Mouse (Mus musculus): Measurements from ENCODE around the gene Clec12b. TPM values are rescaled to one million over a fixed set of nuclear protein-coding genes. Genes with fewer than 3 reads are reported as not detected.
"Not testable (repeated sequence)": the region's sequence is repeated elsewhere in the genome, so short reads cannot be mapped to it uniquely, and the experiment has no call there.

The Clec12b gene
- total and polyA plus RNA-seq, 2 experiments from 2014 or later: 0.23 TPM; not detected in 1

- no peak for ATAC-seq (ENCODE audit: low FRiP score)
- no peak for DNase-seq (ENCODE audit: low spot score)
- Histone ChIP-seq H3K27ac (ENCODE audit: low read depth, low read length) (no peak overlapping the region), H3K27me3 (ENCODE audit: insufficient read depth, low read length) (no peaks in the 10 kb centered on the region), H3K36me3 (ENCODE audit: insufficient read depth, low read length) (no peaks in the 10 kb centered on the region), H3K9ac (replicated peaks; ENCODE audit: low read length, poor library complexity, severe bottlenecking) (no peak overlapping the region), H3K4me2 (ENCODE audit: low read depth, low read length, poor library complexity, severe bottlenecking) (no peak overlapping the region), H3K4me3 (ENCODE audit: low read depth, low read length) (no peak overlapping the region), H3K4me1 (ENCODE audit: insufficient read depth, low read length) (no peaks in the 10 kb centered on the region), H3K9me3 (ENCODE audit: low read length) (no peaks in the 10 kb centered on the region)
- WGBS: 58% methylated on average over 4 of the region's 4 CpGs
- TF ChIP-seq CTCF (IDR thresholded peaks at IDR 0.05): no peak
Observed at GRCm38 (mm10) chr6:129349524-129350352, 35.9 kb downstream of the Clec12b start.

GRCm38 (mm10) chr6:129344408-129344807 lies 41.3 kb downstream of the Clec12b start:
- TF ChIP-seq CTCF (IDR thresholded peaks at IDR 0.05): no peak
- no peak overlapping the region for H3K27ac ChIP-seq (ENCODE audit: low read depth, low read length)
- WGBS: 70% methylated on average over 3 of the region's 3 CpGs
- no peaks in the 10 kb centered on the region for H3K36me3 ChIP-seq (ENCODE audit: insufficient read depth, low read length)
- no peak overlapping the region for H3K4me2 ChIP-seq (ENCODE audit: low read depth, low read length, poor library complexity, severe bottlenecking)
- no peak for ATAC-seq (ENCODE audit: low FRiP score)
- H3K9me3 ChIP-seq (ENCODE audit: low read length): no peaks in the 10 kb centered on the region
- H3K4me3 ChIP-seq (ENCODE audit: low read depth, low read length): no peak overlapping the region
- no peaks in the 10 kb centered on the region for H3K4me1 ChIP-seq (ENCODE audit: insufficient read depth, low read length)
- no peak for DNase-seq (ENCODE audit: low spot score)
- H3K9ac ChIP-seq (replicated peaks; ENCODE audit: low read length, poor library complexity, severe bottlenecking): no peak overlapping the region
- H3K27me3 ChIP-seq (ENCODE audit: insufficient read depth, low read length): no peaks in the 10 kb centered on the region

DNA sequence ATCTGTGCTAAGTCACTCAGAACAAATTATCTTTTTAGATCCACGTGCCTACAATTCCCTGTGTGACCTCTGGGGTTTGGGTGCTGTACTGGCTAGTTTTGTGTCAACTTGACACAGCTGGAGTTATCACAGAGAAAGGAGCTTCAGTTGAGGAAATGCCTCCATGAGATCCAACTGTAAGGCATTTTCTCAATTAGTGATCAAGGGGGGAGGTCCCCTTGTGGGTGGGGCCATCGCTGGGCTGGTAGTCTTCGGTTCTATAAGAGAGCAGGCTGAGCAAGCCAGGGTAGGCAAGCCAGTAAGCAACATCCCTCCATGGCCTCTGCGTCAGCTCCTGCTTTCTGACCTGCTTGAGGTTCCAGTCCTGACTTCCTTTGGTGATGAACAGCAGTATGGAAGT lies 43.3 kb downstream of the Clec12b start, which contains the start of gene Clec12a:
Gene Clec12a, plus strand, starts transcription at position 301 of the 400 bp plus-strand sequence.
- DNase-seq (ENCODE audit: low spot score); H3K9me3 ChIP-seq (ENCODE audit: low read length); ATAC-seq (ENCODE audit: low FRiP score); H3K27me3 ChIP-seq (ENCODE audit: insufficient read depth, low read length); H3K9ac ChIP-seq (replicated peaks; ENCODE audit: low read length, poor library complexity, severe bottlenecking); H3K4me2 ChIP-seq (ENCODE audit: low read depth, low read length, poor library complexity, severe bottlenecking); H3K4me1 ChIP-seq (ENCODE audit: insufficient read depth, low read length); H3K27ac ChIP-seq (ENCODE audit: low read depth, low read length); H3K36me3 ChIP-seq (ENCODE audit: insufficient read depth, low read length); H3K4me3 ChIP-seq (ENCODE audit: low read depth, low read length): not testable (repeated sequence)
- WGBS: 83% methylated on average over 4 of the region's 4 CpGs

DNA sequence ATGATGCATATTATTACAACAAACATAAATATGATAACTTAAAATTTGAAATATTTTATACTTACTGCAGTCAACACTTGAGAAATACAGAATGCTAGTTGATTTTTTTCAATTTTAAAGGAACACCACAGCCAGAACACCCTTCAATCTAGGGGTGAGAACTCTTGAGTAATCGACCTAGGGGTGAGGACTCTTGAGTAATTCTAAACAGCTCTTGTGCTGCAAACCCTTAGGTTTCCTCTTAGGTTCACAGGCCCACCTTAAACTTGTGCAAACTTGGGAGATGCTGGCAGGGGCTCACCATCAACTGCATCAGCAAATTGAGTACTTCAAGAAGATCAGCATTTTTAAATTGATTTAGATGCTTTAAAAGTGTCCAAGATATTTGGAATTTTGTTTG lies 47.9 kb downstream of the Clec12b start:
- DNase-seq (ENCODE audit: low spot score) (no peak), ATAC-seq (ENCODE audit: low FRiP score) (no peak)
- 85% methylated on average over 1 of the region's 1 CpGs for WGBS
- H3K4me3 ChIP-seq (ENCODE audit: low read depth, low read length): no peak overlapping the region
- H3K27me3 ChIP-seq (ENCODE audit: insufficient read depth, low read length): no peaks in the 10 kb centered on the region
- H3K36me3 ChIP-seq (ENCODE audit: insufficient read depth, low read length): no peaks in the 10 kb centered on the region
- no peak overlapping the region for H3K27ac ChIP-seq (ENCODE audit: low read depth, low read length)
- no peaks in the 10 kb centered on the region for H3K4me1 ChIP-seq (ENCODE audit: insufficient read depth, low read length)
- no peak for TF ChIP-seq CTCF (IDR thresholded peaks at IDR 0.05)
- H3K9ac ChIP-seq (replicated peaks; ENCODE audit: low read length, poor library complexity, severe bottlenecking): no peak overlapping the region
- no peaks in the 10 kb centered on the region for H3K9me3 ChIP-seq (ENCODE audit: low read length)
- H3K4me2 ChIP-seq (ENCODE audit: low read depth, low read length, poor library complexity, severe bottlenecking): no peak overlapping the region

- Histone ChIP-seq H3K36me3 (ENCODE audit: insufficient read depth, low read length) (no peaks in the 10 kb centered on the region), H3K27ac (ENCODE audit: low read depth, low read length) (no peak overlapping the region)
- DNase-seq (ENCODE audit: low spot score): peak; percentile 84
Observed at GRCm38 (mm10) chr6:129333674-129334078, 52.0 kb downstream of the Clec12b start.

DNA sequence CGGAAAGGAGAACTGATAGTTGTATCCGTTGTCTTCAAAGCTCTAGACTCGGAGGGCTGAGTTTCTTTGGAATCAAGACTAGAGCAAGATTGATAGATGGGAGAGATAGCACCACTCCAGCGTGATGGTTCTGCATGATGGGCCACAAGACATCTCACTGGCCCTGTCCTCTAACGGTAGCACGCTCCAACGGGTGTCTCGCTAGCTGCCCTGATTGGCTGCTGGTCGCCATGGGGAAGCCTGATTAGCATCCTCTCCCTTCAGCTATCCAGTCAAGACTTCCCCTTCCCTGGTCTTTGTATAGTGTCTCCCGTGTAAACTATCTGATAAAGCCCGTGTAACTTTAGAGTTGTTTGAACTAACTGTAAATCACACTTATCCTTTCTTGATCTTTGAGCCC lies 54.1 kb downstream of the Clec12b start, which contains the start of gene 4922502D21Rik:
Gene 4922502D21Rik, minus strand, starts transcription at position 187 of the 400 bp plus-strand sequence.
- H3K27me3 ChIP-seq (ENCODE audit: insufficient read depth, low read length): no peaks in the 10 kb centered on the region
- no peak within 1 kb of the TSS for H3K4me2 ChIP-seq (ENCODE audit: low read depth, low read length, poor library complexity, severe bottlenecking)
- no peaks in the 10 kb centered on the region for H3K36me3 ChIP-seq (ENCODE audit: insufficient read depth, low read length)
- no peak within 1 kb of the TSS for H3K4me3 ChIP-seq (ENCODE audit: low read depth, low read length)
- no peak within 1 kb of the TSS for H3K27ac ChIP-seq (ENCODE audit: low read depth, low read length)
- no peak for TF ChIP-seq CTCF (IDR thresholded peaks at IDR 0.05)
- 57% methylated on average over 11 of the region's 11 CpGs for WGBS
- no peak within 1 kb of the TSS for H3K9ac ChIP-seq (replicated peaks; ENCODE audit: low read length, poor library complexity, severe bottlenecking)
- ATAC-seq (ENCODE audit: low FRiP score): no peak
- no peaks in the 10 kb centered on the region for H3K9me3 ChIP-seq (ENCODE audit: low read length)
- H3K4me1 ChIP-seq (ENCODE audit: insufficient read depth, low read length): no peaks in the 10 kb centered on the region
- DNase-seq (ENCODE audit: low spot score): no peak

More at GRCm38 (mm10) chr6:129333674-129334078, 52.0 kb downstream of the Clec12b start:
- peak overlapping the region; percentile 2; the same call in 1 of the 2 replicates for H3K4me3 ChIP-seq (ENCODE audit: low read depth, low read length)
- H3K9me3 ChIP-seq (ENCODE audit: low read length): no peaks in the 10 kb centered on the region
- TF ChIP-seq CTCF (IDR thresholded peaks at IDR 0.05): peak; percentile 81
- no peak overlapping the region for H3K9ac ChIP-seq (replicated peaks; ENCODE audit: low read length, poor library complexity, severe bottlenecking)
- no peaks in the 10 kb centered on the region for H3K27me3 ChIP-seq (ENCODE audit: insufficient read depth, low read length)
- WGBS: 14% methylated on average over 11 of the region's 11 CpGs
- peak; percentile 85 for ATAC-seq (ENCODE audit: low FRiP score)
- H3K4me1 ChIP-seq (ENCODE audit: insufficient read depth, low read length): no peaks in the 10 kb centered on the region
- peak overlapping the region; percentile 28; the same call in 1 of the 2 replicates for H3K4me2 ChIP-seq (ENCODE audit: low read depth, low read length, poor library complexity, severe bottlenecking)

All from midbrain, postnatal 0 days (tissue).